Mouse (Mus musculus) olfactory bulb, adult 2 months (tissue): ENCODE results near the gene Fads3. TPM values are rescaled to one million over a fixed set of nuclear protein-coding genes. Genes with fewer than 3 reads are reported as not detected.

Experiments used
- H3K27ac ChIP-seq: fragments of 200-500 bp; 2 replicates; pipeline ENCODE4 v1.5.1; 2012; ENCODE audit warnings: low read depth, low read length; ENCODE audit not compliant: insufficient read depth
- H3K4me1 ChIP-seq: fragments of 200-500 bp; 2 replicates; pipeline ENCODE4 v1.6.1; 2012; ENCODE audit warnings: low read length; ENCODE audit not compliant: control insufficient read depth, insufficient read depth
- H3K4me3 ChIP-seq: fragments of 200-500 bp; 2 replicates; pipeline ENCODE4 v1.5.1; 2012; ENCODE audit warnings: mild to moderate bottlenecking, low read depth, low read length, moderate library complexity; ENCODE audit not compliant: insufficient read depth
- CTCF ChIP-seq: fragments of 200-500 bp; IDR thresholded peaks from 2 replicates; pipeline ENCODE4 v1.5.1; 2012; ENCODE audit warnings: low read depth, mild to moderate bottlenecking, low read length, moderate library complexity; ENCODE audit not compliant: insufficient read depth
- POLR2A ChIP-seq: fragments of 200-500 bp; IDR thresholded peaks from 2 replicates; pipeline ENCODE4 v1.6.1; 2012; ENCODE audit warnings: mild to moderate bottlenecking, low read depth, low read length, moderate library complexity; ENCODE audit not compliant: insufficient read depth
- WGBS: fragments of 180-500 bp; shearing (Covaris S2); methylation state at CpG from one replicate; pipeline ENCODE4 v1.1.7; 2018; 5-methylcytosine and 5-hydroxymethylcytosine counted together
- polyA plus RNA-seq: library from polyadenylated mRNA; stranded (reverse); fragments of >200 nt; gene quantifications from 2 replicates; pipeline ENCODE4 v1.2.4, GENCODE M21; 2012; ENCODE audit warnings: low replicate concordance; ENCODE audit not compliant: missing spikeins, insufficient read depth, insufficient read length

The Fads3 gene
- polyA plus RNA-seq, 1 experiment: not detected

DNA sequence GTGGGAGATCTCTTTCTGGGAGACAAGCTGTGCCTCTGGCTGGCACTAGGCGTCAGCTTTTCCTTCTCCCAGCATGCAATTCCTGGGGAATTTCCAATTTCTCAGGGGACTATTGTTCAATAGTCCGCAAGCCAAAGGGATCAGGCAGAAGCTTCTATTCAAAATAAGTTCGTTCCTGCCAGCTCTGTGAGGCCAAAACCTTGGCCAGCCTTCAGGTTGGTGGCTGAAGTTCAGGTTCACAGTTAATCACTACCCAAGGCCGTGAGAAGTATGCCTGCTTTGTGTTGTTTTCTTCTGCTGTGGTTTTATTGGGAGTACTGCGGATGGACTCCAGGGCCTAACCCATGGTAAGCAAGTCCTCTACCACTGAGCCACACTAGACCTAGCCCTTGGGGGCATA, 29.8 kb downstream of the Fads3 start:
- H3K4me3 ChIP-seq: no peak overlapping the region
- TF ChIP-seq CTCF (no peak), POLR2A (no peak)
- H3K4me1 ChIP-seq: no peaks in the 10 kb centered on the region; the same call in 1 of the 2 replicates
- 43% methylated on average over 5 of the region's 5 CpGs for WGBS
- no peak overlapping the region for H3K27ac ChIP-seq

GRCm38 (mm10) chr19:10071892-10072291, 30.5 kb downstream of the Fads3 start:
- WGBS: 57% methylated on average over 4 of the region's 4 CpGs
- H3K27ac ChIP-seq: no peak overlapping the region
- TF ChIP-seq CTCF (no peak), POLR2A (no peak)

DNA sequence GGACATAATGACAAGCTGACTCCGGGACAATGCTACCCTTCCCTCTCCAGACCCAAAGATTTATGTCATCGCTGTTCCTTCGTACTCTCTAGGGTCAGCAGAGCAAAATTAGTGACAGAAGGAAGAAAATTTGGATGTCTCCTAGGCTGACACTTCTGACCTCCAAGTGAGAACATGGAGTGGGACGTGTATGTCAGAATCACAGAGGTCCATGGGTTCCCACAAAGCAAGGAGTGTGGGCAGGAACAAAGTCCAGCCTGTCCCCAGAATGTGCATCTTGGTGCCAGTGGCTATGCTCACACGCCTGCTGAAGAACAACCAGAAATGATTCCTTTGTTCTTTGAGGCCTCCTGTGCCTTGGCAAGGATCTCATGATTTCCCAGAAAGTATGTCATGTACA, 31.8 kb downstream of the Fads3 start:
- no peak overlapping the region for H3K4me3 ChIP-seq
- WGBS: 69% methylated on average over 5 of the region's 5 CpGs
- no peak overlapping the region for H3K27ac ChIP-seq
- TF ChIP-seq POLR2A: no peak
- TF ChIP-seq CTCF: no peak
- no peaks in the 10 kb centered on the region; the same call in 1 of the 2 replicates for H3K4me1 ChIP-seq

More at GRCm38 (mm10) chr19:10071892-10072291, 30.5 kb downstream of the Fads3 start:
- Histone ChIP-seq H3K4me1 (no peaks in the 10 kb centered on the region; the same call in 1 of the 2 replicates), H3K4me3 (no peak overlapping the region)

DNA sequence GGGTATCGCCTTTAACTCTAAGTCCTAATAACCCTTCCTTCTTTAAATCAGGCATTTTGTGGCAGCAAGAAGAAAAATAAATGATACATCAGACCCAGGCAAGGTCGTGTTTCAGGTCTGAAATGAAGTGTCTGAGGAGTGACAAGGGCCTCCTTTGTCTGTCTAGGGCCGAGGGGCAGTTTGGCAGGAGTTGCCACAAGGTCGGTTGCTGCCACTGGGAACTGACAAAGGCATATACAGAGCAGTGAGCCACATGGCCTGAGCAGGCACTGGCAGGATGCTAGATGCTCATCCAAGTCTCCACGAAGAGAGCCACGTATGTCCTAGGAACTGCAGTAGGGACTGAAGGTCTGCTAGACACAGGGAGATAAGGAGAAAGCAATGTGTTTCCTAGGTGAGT, 37.0 kb downstream of the Fads3 start:
- 47% methylated on average over 6 of the region's 6 CpGs for WGBS
- Histone ChIP-seq H3K27ac (no peak overlapping the region), H3K4me3 (no peak overlapping the region), H3K4me1 (no peaks in the 10 kb centered on the region)
- TF ChIP-seq CTCF (no peak), POLR2A (no peak)

- H3K4me1 ChIP-seq: no peaks in the 10 kb centered on the region
- no peak overlapping the region for H3K27ac ChIP-seq
- TF ChIP-seq POLR2A: no peak
- no peak for TF ChIP-seq CTCF
- no peak overlapping the region for H3K4me3 ChIP-seq
- WGBS: 87% methylated on average over 7 of the region's 7 CpGs
Observed at GRCm38 (mm10) chr19:10080384-10080783, 39.0 kb downstream of the Fads3 start.

DNA sequence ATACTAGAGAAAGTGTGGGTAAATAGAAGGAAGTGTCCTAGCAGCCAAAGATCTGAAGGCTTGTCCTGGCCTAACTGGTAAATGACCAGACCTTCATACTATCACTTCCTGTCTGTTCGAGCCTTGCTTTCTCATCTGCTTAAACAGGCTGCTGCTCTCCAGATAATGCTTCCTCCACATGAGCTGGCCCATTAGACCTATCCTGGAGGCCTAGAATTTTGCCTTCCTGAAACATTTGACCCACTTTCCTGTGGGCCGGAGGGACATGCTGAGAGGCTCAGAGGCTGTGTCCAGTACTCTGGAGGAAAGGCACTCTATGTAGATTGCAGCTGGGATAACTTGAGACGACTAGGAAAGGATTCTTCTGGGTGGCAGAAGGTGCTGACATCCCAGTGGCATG, 40.7 kb downstream of the Fads3 start:
- H3K4me3 ChIP-seq: no peak overlapping the region
- H3K4me1 ChIP-seq: no peaks in the 10 kb centered on the region
- no peak overlapping the region for H3K27ac ChIP-seq
- no peak for TF ChIP-seq POLR2A
- no peak for TF ChIP-seq CTCF
- WGBS: 72% methylated on average over 3 of the region's 3 CpGs

DNA sequence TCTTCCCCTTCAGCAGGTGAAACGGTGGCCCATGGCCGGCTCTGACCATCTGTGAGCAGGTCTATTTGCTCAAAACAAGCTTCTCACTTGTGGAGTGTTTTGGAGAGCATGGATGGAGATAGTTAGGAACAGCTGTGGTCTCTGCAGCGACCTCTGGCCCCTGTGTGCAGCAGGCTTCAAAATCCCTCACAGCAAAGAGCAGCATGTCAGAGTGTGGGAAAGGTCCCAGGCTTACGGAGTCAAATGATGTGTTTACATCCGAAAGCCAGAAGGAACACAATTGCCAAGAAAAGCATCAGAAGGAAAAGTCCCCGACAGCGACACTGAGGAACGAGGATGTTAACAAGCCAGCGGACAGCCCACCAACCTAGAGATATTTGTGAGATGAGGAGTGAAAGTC, 44.1 kb downstream of the Fads3 start:
- Histone ChIP-seq H3K4me1 (peaks cover 1% of the 10 kb centered on the region; the same call in 1 of the 2 replicates), H3K27ac (no peak overlapping the region), H3K4me3 (no peak overlapping the region)
- WGBS: 79% methylated on average over 9 of the region's 9 CpGs
- TF ChIP-seq CTCF (no peak), POLR2A (no peak)

GRCm38 (mm10) chr19:10086976-10087375, 45.6 kb downstream of the Fads3 start:
- Histone ChIP-seq H3K4me1 (peaks cover 3% of the 10 kb centered on the region; the same call in 1 of the 2 replicates), H3K4me3 (no peak overlapping the region), H3K27ac (no peak overlapping the region)
- 46% methylated on average over 4 of the region's 4 CpGs for WGBS
- no peak for TF ChIP-seq POLR2A
- no peak for TF ChIP-seq CTCF

DNA sequence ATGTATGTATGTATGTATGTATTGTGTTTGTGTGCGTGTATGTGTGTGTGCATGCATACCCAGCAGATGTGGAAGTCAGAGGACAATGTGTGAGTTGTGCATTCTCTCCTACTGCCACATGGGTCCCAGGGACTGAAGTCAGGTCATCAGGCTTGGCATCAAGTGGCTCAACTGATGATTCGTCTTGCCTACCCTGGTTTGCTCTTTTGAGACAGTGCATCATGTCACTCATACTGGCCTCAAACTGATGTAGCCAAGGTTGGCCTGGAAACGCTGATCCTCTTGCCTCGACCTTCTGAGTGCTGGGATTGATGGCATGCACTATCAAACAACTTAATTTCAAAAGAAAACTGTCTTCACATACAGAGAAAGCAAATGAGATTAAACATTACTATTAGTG, 52.5 kb downstream of the Fads3 start:
- peaks cover 6% of the 10 kb centered on the region; the same call in 1 of the 2 replicates for H3K4me1 ChIP-seq
- no peak overlapping the region for H3K4me3 ChIP-seq
- 73% methylated on average over 4 of the region's 4 CpGs for WGBS
- no peak overlapping the region for H3K27ac ChIP-seq
- TF ChIP-seq POLR2A (no peak), CTCF (no peak)

- Histone ChIP-seq H3K4me1 (peaks cover 6% of the 10 kb centered on the region; the same call in 1 of the 2 replicates), H3K4me3 (no peak overlapping the region)
- 72% methylated on average over 4 of the region's 4 CpGs for WGBS
Observed at GRCm38 (mm10) chr19:10094695-10095094, 53.3 kb downstream of the Fads3 start.

More at GRCm38 (mm10) chr19:10094695-10095094, 53.3 kb downstream of the Fads3 start:
- H3K27ac ChIP-seq: no peak overlapping the region
- TF ChIP-seq CTCF: no peak
- no peak for TF ChIP-seq POLR2A
